Mouse (Mus musculus) heart, postnatal 10 days (tissue): ENCODE results near the gene Car6. TPM values are rescaled to one million over a fixed set of nuclear protein-coding genes. Genes with fewer than 3 reads are reported as not detected.

Source experiments
- DNase-seq, 2 experiments: peaks; one replicate each; pipeline ENCODE4 v3.0.0; 2021
- intact Hi-C: fragments of 180-260 bp; cut with DNase I; formaldehyde crosslinking; loops from one replicate; pipeline ENCODE4 v1.15.1; 2025
- total RNA-seq, 2 experiments: library from RNA; stranded (reverse); gene quantifications; 2 replicates each; pipeline ENCODE4 v1.2.3; 2021

Car6 gene
- total RNA-seq, 2 experiments from 2014 or later: not detected

- intact Hi-C loops: no loop called here
- peak; percentile 40 to 64 for DNase-seq
These were observed 29.6 kb upstream of the Car6 start for GRCm38 (mm10) chr4:150230460-150231407.

- DNase-seq: no peak
- intact Hi-C loops: no loop called here
These were observed 28.7 kb upstream of the Car6 start for GRCm38 (mm10) chr4:150229747-150230390.

GRCm38 (mm10) chr4:150228581-150229348, 27.6 kb upstream of the Car6 start:
- no peak for DNase-seq
- intact Hi-C loops: no loop called here

GRCm38 (mm10) chr4:150226818-150227688, 25.9 kb upstream of the Car6 start:
- intact Hi-C loops: no loop called here
- DNase-seq: peak; percentile 84

- intact Hi-C loops: no loop called here
These were observed 24.6 kb upstream of the Car6 start for GRCm38 (mm10) chr4:150225700-150226099.

GRCm38 (mm10) chr4:150223830-150224229, 22.7 kb upstream of the Car6 start:
- intact Hi-C loops: no loop called here
- DNase-seq: no peak

More at GRCm38 (mm10) chr4:150225700-150226099, 24.6 kb upstream of the Car6 start:
- DNase-seq: no peak

- intact Hi-C loops: no loop called here
- DNase-seq: no peak
These were observed 20.0 kb upstream of the Car6 start for GRCm38 (mm10) chr4:150221017-150221640.

- peak in 1 of 2 experiments; percentile 50 for DNase-seq
- intact Hi-C loops: no loop called here
These were observed 19.5 kb upstream of the Car6 start for GRCm38 (mm10) chr4:150220584-150220983.

GRCm38 (mm10) chr4:150219501-150220292, 18.6 kb upstream of the Car6 start:
- intact Hi-C loops: loop anchor here (1.0 to 5.0 kb wide), 4 partner anchors 29 to 82 kb away; no protein-coding TSS in a partner anchor
- DNase-seq: peak; percentile 52 to 78

- DNase-seq: no peak
- intact Hi-C loops: loop anchor here (2.0 to 5.0 kb wide), 3 partner anchors 31 to 81 kb away; no protein-coding TSS in a partner anchor
These were observed 16.8 kb upstream of the Car6 start for GRCm38 (mm10) chr4:150217935-150218334.

- no peak for DNase-seq
- intact Hi-C loops: loop anchor here (5.0 kb wide), 1 partner anchor 80 kb away; no protein-coding TSS in a partner anchor
These were observed 16.0 kb upstream of the Car6 start for GRCm38 (mm10) chr4:150217042-150217554.

GRCm38 (mm10) chr4:150216423-150216822, 15.3 kb upstream of the Car6 start:
- DNase-seq: no peak
- intact Hi-C loops: loop anchor here (5.0 kb wide), 1 partner anchor 79 kb away; no protein-coding TSS in a partner anchor

- DNase-seq: no peak
- intact Hi-C loops: no loop called here
These were observed 12.8 kb upstream of the Car6 start for GRCm38 (mm10) chr4:150213910-150214309.

GRCm38 (mm10) chr4:150212553-150212971, 11.4 kb upstream of the Car6 start:
- DNase-seq: peak; percentile 62 to 71
- intact Hi-C loops: no loop called here

GRCm38 (mm10) chr4:150211930-150212552, 10.9 kb upstream of the Car6 start:
- no peak for DNase-seq
- intact Hi-C loops: no loop called here

- intact Hi-C loops: no loop called here
- DNase-seq: no peak
These were observed 9.2 kb upstream of the Car6 start for GRCm38 (mm10) chr4:150210306-150210705.

GRCm38 (mm10) chr4:150209751-150210150, 8.6 kb upstream of the Car6 start:
- intact Hi-C loops: no loop called here

GRCm38 (mm10) chr4:150204877-150205276, 3.7 kb upstream of the Car6 start:
- intact Hi-C loops: no loop called here

More at GRCm38 (mm10) chr4:150209751-150210150, 8.6 kb upstream of the Car6 start:
- no peak for DNase-seq

More at GRCm38 (mm10) chr4:150204877-150205276, 3.7 kb upstream of the Car6 start:
- no peak for DNase-seq
